Mouse (Mus musculus) liver, embryonic 15.5 days (tissue): ENCODE measurements around the gene Gon7. TPM values are rescaled to one million over a fixed set of nuclear protein-coding genes. Genes with fewer than 3 reads are reported as not detected.

Experiments
- ATAC-seq: fragments of 200-750 bp; cut with Nextera tagmentation; 2 replicates; pipeline ENCODE4 v1.8.0; 2017; ENCODE audit warnings: moderate number of reproducible peaks, mild to moderate bottlenecking, moderate library complexity; ENCODE audit not compliant: insufficient read depth
- H3K27ac ChIP-seq: fragments of 300-500 bp; sonication (generic); replicated peaks from 2 replicates; pipeline ENCODE4 v1.5.1; 2015; ENCODE audit warnings: mild to moderate bottlenecking, inconsistent platforms
- H3K27me3 ChIP-seq: fragments of 300-500 bp; sonication (generic); 2 replicates; pipeline ENCODE4 v1.6.1; 2015; ENCODE audit warnings: mild to moderate bottlenecking, inconsistent platforms
- H3K36me3 ChIP-seq: fragments of 300-500 bp; sonication (generic); replicated peaks from 2 replicates; pipeline ENCODE4 v1.6.1; 2015; ENCODE audit warnings: moderate library complexity, mild to moderate bottlenecking, inconsistent platforms
- H3K4me1 ChIP-seq: fragments of 300-500 bp; sonication (generic); replicated peaks from 2 replicates; pipeline ENCODE4 v1.6.1; 2015; ENCODE audit warnings: inconsistent platforms
- H3K4me2 ChIP-seq: fragments of 300-500 bp; sonication (generic); 2 replicates; pipeline ENCODE4 v1.6.1; 2015; ENCODE audit warnings: moderate library complexity, mild to moderate bottlenecking, inconsistent platforms
- H3K4me3 ChIP-seq: fragments of 300-500 bp; sonication (generic); replicated peaks from 2 replicates; pipeline ENCODE4 v1.5.1; 2015; ENCODE audit warnings: mild to moderate bottlenecking, inconsistent platforms
- H3K9ac ChIP-seq: fragments of 300-500 bp; sonication (generic); 2 replicates; pipeline ENCODE4 v1.6.1; 2015; ENCODE audit warnings: moderate library complexity, mild to moderate bottlenecking, inconsistent platforms
- H3K9me3 ChIP-seq: fragments of 300-500 bp; sonication (generic); replicated peaks from 2 replicates; pipeline ENCODE4 v1.6.1; 2016; ENCODE audit warnings: inconsistent platforms
- whole genome bisulfite sequencing: fragments of 180-500 bp; shearing (Covaris S2); methylation state at CpG from one replicate; pipeline ENCODE4 v1.1.7; 2015; ENCODE audit warnings: mixed read lengths; ENCODE audit not compliant: insufficient replicate concordance; 5-methylcytosine and 5-hydroxymethylcytosine counted together
- polyA plus RNA-seq: library from polyadenylated mRNA; unstranded; fragments of >200 nt; fragmentation: Nextera tagmentation; extraction: Ambion mirVana; gene quantifications from 2 replicates; pipeline ENCODE4 v1.2.1, GENCODE M21; 2015

The Gon7 gene
- polyA plus RNA-seq, 1 experiment from 2014 or later = 12.7 TPM

- no peaks in the 10 kb centered on the region for H3K9me3 ChIP-seq
- peak; percentile 79 for ATAC-seq
Measured at GRCm38 (mm10) chr12:102705216-102705871, 52.3 kb downstream of the Gon7 start.

GRCm38 (mm10) chr12:102704457-102705198 lies 53.0 kb downstream of the Gon7 start, which contains the start of gene Itpk1:
Itpk1 (minus strand) TSS chr12:102704930.
- Histone ChIP-seq H3K27ac (peak within 1 kb of the TSS; percentile 85), H3K4me3 (peak within 1 kb of the TSS; percentile 74), H3K4me1 (peaks cover 50% of the 10 kb centered on the region), H3K9me3 (no peaks in the 10 kb centered on the region), H3K27me3 (peaks cover 42% of the 10 kb centered on the region), H3K36me3 (no peaks in the 10 kb centered on the region), H3K9ac (peak within 1 kb of the TSS; percentile 72), H3K4me2 (peak within 1 kb of the TSS; percentile 98)
- ATAC-seq = peak; percentile 92
- under 1% methylated on average over 66 of the region's 105 CpGs for WGBS

More at GRCm38 (mm10) chr12:102705216-102705871, 52.3 kb downstream of the Gon7 start:
- H3K4me3 ChIP-seq = peak overlapping the region; percentile 74
- H3K36me3 ChIP-seq = no peaks in the 10 kb centered on the region
- H3K27ac ChIP-seq = peak overlapping the region; percentile 85
- H3K9ac ChIP-seq = peak overlapping the region; percentile 72
- H3K27me3 ChIP-seq = peaks cover 42% of the 10 kb centered on the region
- H3K4me1 ChIP-seq = peaks cover 45% of the 10 kb centered on the region
- H3K4me2 ChIP-seq = peak overlapping the region; percentile 98
- WGBS = 4% methylated on average over 28 of the region's 45 CpGs

GRCm38 (mm10) chr12:102703921-102704408 lies 53.6 kb downstream of the Gon7 start:
- no peaks in the 10 kb centered on the region for H3K36me3 ChIP-seq
- no peaks in the 10 kb centered on the region for H3K9me3 ChIP-seq
- peak; percentile 3; the same call in 1 of the 2 replicates for ATAC-seq
- peak overlapping the region; percentile 68 for H3K9ac ChIP-seq
- peak overlapping the region; percentile 74 for H3K4me3 ChIP-seq
- H3K4me2 ChIP-seq = peak overlapping the region; percentile 98
- peaks cover 42% of the 10 kb centered on the region for H3K27me3 ChIP-seq
- 13% methylated on average over 17 of the region's 17 CpGs for WGBS
- peak overlapping the region; percentile 54 for H3K27ac ChIP-seq
- H3K4me1 ChIP-seq = peaks cover 56% of the 10 kb centered on the region

GRCm38 (mm10) chr12:102703441-102703840 lies 54.2 kb downstream of the Gon7 start:
- Histone ChIP-seq H3K9me3 (no peaks in the 10 kb centered on the region), H3K4me3 (peak overlapping the region; percentile 74), H3K27me3 (peaks cover 42% of the 10 kb centered on the region), H3K36me3 (no peaks in the 10 kb centered on the region), H3K27ac (peak overlapping the region; percentile 54), H3K4me2 (peak overlapping the region; percentile 98), H3K9ac (peak overlapping the region; percentile 15; the same call in 1 of the 2 replicates), H3K4me1 (peaks cover 61% of the 10 kb centered on the region)
- ATAC-seq = no peak
- WGBS = 48% methylated on average over 6 of the region's 6 CpGs

Other genes starting within 250 kb of the Gon7 start
- gene Chga, start 202.8 kb downstream of the Gon7 start, polyA plus RNA-seq = 2.5 and 2.6 TPM in 2 replicates
- gene Itpk1, start 52.9 kb downstream of the Gon7 start, polyA plus RNA-seq = 4.0 and 5.2 TPM in 2 replicates
- 7.6 and 8.4 TPM in 2 replicates for gene Moap1, start 14.1 kb downstream of the Gon7 start, polyA plus RNA-seq
- 5.6 and 5.7 TPM in 2 replicates for gene Tmem251, start 14.0 kb downstream of the Gon7 start, polyA plus RNA-seq
- not detected in 2 replicates for gene Gm28051, start within 50 bp of the Gon7 start, polyA plus RNA-seq
- gene Ubr7, start 164 bp upstream of the Gon7 start, polyA plus RNA-seq = 18.2 and 18.9 TPM in 2 replicates
- gene Gm20604, start 869 bp upstream of the Gon7 start, polyA plus RNA-seq = 7.1 and 7.2 TPM in 2 replicates
- 4.2 and 4.8 TPM in 2 replicates for gene Btbd7, start 120.7 kb upstream of the Gon7 start, polyA plus RNA-seq
- not detected in 2 replicates for gene Cox8c, start 141.5 kb upstream of the Gon7 start, polyA plus RNA-seq
- 0.01 TPM in 1 of 2 replicates, not detected in the other for gene Unc79, start 191.1 kb upstream of the Gon7 start, polyA plus RNA-seq